Mouse (Mus musculus) bone marrow, adult 2 months (tissue): ENCODE results near the gene Sergef.

Experiments used
- CTCF ChIP-seq: fragments of 200-500 bp; IDR thresholded peaks from 2 replicates; pipeline ENCODE4 v1.5.1; 2011; ENCODE audit warnings: low read length, control low read depth; ENCODE audit not compliant: control insufficient read depth, insufficient read depth
- POLR2A ChIP-seq: fragments of 200-500 bp; IDR thresholded peaks from 2 replicates; pipeline ENCODE4 v1.6.1; 2011; ENCODE audit warnings: low read depth, mild to moderate bottlenecking, control low read depth, low read length, borderline replicate concordance; ENCODE audit not compliant: control insufficient read depth

DNA sequence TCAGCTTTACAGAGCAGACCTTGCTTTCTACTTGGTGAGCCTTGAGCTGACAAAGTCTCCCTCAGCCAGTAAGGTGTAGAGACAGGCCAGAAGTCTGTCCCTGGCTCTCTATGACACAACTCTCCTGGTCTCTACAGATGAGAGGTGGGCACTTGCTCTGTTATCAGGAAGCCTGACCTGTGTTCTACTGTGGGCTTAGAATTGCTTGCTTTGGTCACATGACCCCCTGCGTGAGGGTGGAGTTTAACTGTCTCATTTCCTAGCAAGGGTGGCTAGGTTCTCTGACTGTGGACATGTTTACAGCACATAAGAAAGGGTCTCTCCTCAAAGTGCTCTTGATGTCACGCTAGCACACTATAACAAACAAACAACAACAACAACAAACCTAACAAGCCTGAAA lies 79.5 kb downstream of the Sergef start:
- TF ChIP-seq POLR2A = no peak
- no peak for TF ChIP-seq CTCF
